Mouse (Mus musculus) right cerebral cortex, postnatal 36 days (tissue): ENCODE measurements around the gene Ush1g.
A peak's percentile ranks its signal among the peaks of the same experiment; 100 is the strongest.

Source experiments
- DNase-seq, 2 experiments: peaks; one replicate each; pipeline ENCODE4 v3.0.0; 2022; ENCODE audit warnings: low spot score in 2 of 2, mixed read lengths in 1 of 2

Ush1g gene

GRCm38 (mm10) chr11:115270148-115270861 is 51.5 kb downstream of the Ush1g start:
- DNase-seq, result peak; percentile 62 to 70

DNA sequence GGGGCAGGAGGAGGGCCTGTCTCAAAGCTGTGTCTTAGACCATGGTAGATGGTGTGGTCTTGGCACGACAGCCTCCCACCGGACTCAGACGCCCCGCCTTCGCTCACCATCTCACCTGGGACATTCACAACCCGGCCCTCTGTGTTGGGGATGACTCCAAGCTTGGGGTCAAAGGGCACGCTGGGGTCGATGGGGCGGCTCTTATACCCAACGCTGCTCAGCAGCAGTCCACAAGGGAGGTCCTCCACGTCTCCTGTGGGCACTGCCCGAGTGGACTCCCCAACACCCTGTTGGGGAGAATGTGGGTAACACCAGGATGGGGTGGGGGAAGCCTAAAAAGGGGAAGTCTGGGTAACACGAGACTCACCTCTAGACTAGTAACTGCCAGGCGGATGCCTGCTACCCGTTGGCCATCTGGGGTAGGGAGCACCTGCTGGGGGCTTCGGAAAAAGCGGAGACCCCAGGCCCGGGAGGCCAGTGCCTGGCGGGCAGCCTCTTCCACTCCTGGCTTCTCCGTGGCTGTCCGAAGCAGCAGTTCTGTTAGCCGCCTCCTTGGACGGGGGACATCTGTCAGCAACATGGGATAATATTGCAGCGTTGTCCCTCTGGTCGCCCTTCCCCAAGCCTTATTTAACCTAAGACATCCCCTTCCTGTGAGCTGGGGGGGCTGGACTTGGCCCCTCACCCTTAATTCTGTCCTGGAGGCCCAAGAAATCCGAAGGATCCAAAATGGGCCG is 52.3 kb downstream of the Ush1g start:
- DNase-seq, result no peak

DNA sequence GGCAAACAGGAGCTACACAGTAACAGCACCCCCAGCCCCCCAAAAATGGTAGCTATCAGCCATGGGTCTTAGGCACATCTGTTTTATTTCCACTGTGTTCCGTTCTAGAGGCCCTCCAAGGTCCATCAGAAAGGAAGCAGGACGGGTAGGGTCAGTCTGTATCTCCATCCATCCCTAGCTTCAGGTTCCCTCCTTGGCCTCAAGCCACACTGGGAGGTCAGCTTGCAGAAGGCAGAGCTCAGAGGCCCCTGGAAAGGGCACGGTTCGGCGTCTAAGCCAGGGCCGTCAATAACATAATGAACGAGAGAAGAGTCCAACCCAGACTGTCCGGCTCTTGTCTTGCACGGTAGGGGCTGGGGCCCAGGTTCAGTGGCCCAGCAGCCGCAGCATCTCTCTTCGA is 53.9 kb downstream of the Ush1g start:
- no peak for DNase-seq

GRCm38 (mm10) chr11:115267061-115267883 is 54.6 kb downstream of the Ush1g start, which contains the start of gene Grin2c:
Grin2c (minus strand) TSS chr11:115267243.
- no peak for DNase-seq

DNA sequence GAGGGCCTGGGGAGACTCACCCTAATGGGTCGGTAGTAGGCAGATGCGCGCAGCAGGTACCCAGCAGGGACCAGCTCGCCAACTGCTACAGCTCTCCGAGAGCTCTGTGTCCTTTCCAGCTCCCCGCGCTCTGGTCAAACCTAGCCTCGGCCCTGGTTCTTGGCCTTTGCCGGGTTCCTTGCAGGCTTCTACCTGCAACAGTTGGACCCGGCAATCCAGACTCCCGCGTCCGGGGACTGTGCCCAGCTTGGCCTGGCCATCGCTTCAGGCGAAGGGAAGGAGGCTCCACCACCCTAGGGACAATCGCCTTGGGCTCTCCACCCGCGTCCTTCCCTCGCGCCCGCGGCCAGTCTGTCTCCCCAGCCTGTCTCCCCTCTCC is 55.5 kb downstream of the Ush1g start:
- no peak for DNase-seq

GRCm38 (mm10) chr11:115265771-115266399 is 56.0 kb downstream of the Ush1g start:
- DNase-seq, result no peak
